Mouse (Mus musculus) mouse embryonic stem cell (cell line): Measurements from ENCODE around the gene Tssk1.

Source experiments
- in situ Hi-C, 2 experiments: fragments of 300-500 bp; cut with MboI; formaldehyde crosslinking; loops; 1 replicate in 1 of 2; 3 replicates in 1 of 2; pipeline ENCODE4 v1.14.3; 2019 to 2020; ENCODE audit warnings: low sequenced_read_pairs in 2 of 2, low pct_unique_long_range_greater_than_20kb in 1 of 2, mixed read lengths in 1 of 2; ENCODE audit not compliant: unreplicated experiment in 1 of 2

The Tssk1 gene

DNA sequence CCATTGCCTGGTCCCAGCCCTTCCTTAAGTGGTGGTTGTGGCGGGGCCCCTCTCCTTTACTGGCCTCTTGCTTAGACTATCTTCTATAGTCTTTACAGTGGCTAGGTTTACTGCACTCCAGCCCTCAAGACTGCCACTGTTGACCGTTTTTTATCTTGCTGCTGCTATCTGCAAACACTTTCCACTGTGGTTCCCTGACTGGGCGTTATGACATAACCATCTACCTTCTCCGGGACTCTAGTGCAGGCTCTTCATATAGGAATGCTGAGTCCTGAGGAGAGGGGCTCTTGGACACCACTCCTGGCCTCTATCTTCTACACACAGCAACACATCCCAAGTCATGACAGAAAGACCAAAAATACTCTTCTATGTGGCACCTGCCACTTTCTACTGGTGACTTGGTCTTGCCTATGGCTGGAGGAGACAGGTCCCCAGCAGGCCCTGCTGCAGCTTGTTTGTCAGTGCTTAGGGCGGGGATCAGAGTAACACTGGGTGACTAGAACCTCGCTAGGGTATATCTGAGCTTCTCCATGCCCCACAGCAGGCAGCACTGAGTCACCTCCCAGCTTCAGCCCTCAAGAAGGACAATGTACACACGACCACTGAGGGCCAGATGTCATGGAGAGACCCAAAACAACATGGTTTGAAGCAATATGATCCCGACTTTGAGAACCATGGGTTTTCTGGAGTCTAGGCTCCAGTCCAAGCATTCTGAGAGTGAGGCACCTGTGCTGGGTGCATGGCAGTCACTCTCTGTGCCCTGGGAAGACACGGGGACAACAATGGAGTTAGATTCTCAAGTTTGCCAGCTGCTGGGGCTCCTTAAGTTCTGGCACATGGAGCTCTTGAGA lies 39.8 kb downstream of the Tssk1 start:
- in situ Hi-C loops = no loop called here

DNA sequence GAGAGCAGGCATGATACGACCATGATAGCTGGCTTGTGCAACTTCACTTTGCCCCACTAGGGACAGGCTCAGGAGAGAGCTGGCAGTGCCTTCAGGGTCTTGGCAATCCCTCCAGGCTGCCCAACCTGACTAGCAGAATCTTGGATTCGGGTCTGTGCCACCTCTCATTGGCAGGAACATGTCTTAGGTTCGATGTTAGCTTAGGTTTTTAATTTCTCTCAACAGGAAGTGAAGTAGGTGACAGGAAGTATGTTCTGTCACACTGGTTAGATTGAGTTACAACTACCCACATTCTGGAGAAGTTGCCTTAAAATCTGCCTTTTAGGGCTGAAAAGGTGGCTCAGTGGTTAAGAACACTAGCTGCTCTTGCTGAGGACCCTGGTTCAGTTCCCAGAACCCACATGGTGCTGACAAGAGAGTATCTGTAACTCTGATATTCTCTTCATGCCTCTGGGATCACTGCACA lies 40.5 kb downstream of the Tssk1 start:
- in situ Hi-C loops = no loop called here

DNA sequence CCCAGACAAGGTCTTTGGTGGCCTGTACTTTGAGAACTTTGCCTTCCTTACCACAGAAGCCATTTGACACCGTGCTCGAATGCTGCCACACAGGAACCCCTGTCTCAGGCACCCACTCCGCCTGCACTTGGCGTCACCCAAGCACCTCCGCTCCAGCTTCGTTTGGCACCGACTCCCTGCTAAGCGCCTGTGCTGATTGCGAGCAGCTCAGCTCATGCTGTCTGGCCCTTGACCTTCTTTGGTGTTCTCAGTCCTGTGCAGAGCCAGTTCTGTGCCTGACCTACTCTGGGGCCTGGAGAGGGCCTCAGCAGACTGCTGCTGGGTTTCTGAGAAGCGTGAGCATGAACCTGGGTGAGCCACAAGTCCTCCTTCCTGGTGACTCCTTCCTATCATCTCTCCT lies 42.8 kb downstream of the Tssk1 start:
- in situ Hi-C loops = no loop called here

DNA sequence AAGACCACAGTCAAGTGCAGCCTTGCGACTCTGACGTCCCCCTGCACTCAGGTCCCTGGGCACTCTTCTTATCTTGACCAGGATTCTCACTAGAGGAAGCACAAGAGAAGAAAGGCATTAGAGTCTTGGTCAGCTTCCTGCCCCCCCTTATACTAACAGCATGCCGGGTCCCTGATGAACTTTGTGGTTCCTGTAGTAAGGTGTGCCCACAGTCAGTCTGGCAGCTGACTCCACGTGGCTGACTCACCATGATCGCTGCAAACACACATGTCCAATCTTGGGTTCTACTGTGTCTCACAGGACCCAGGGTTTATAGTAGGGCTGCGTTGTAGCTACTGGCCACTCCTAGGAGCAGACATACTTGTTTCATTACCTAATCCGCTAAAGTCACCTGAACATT lies 44.2 kb downstream of the Tssk1 start:
- in situ Hi-C loops = no loop called here

DNA sequence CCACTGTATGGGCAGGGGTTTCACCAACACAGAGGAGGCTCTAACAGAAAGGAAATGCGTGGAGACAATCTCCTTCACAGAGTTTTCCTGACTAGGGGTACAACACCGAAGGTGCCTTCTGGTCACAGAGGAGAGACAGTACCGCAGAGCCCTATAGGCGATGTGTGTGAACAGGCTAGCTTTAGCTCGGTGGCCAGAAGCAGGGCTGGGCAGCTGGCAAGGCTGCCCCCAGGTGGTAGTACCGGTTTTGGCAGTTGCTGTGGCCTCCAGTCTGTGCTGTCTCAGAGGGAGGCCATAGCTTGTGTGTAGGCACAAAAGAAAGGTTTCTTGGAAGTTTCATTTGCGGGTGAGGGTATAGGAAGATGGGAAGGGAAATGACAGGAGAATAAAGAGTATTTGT lies 44.8 kb downstream of the Tssk1 start:
- in situ Hi-C loops = no loop called here

DNA sequence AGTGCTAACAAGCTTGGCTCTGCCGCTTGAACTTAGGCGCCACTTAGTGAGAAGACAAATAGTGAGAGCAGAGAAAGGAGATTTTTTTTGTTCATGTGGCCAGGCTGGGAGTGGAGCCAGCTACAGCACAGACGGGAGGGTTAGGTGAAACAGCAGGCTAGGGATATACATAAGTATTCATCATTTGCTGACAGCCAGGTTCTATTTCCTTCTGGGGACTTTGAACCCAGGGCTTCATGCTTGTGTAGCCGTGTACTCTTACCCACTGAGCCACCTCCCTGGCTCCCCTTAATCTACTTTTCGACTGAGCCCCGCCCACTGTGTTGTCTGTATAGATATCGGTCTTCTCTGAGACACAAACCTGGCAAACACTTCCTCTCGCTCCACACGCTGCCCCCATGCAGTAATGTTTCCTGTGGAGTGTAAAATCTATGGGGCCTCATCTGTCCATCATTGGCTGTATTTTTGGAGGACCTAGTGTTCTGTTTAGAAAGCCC lies 45.3 kb downstream of the Tssk1 start:
- in situ Hi-C loops = no loop called here

DNA sequence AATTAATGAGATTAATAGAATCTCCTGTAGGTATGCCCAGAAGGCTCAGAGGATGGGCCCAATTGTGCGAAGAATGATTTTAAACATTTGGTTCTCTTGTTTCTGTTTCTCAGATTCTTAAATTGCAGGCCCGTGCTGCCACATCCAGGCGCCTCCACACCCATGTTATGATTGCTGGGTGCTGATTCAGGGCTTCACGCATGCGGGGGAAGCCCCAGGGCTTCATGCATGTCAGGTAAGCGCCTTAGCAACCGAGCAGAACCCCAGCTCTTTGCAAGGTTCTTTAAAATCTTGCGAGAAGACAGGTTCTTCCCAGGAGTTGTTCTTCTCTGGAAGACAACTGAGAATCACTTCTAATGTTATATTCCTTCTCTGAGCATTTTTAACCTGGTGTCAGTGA lies 49.4 kb downstream of the Tssk1 start:
- in situ Hi-C loops = no loop called here

DNA sequence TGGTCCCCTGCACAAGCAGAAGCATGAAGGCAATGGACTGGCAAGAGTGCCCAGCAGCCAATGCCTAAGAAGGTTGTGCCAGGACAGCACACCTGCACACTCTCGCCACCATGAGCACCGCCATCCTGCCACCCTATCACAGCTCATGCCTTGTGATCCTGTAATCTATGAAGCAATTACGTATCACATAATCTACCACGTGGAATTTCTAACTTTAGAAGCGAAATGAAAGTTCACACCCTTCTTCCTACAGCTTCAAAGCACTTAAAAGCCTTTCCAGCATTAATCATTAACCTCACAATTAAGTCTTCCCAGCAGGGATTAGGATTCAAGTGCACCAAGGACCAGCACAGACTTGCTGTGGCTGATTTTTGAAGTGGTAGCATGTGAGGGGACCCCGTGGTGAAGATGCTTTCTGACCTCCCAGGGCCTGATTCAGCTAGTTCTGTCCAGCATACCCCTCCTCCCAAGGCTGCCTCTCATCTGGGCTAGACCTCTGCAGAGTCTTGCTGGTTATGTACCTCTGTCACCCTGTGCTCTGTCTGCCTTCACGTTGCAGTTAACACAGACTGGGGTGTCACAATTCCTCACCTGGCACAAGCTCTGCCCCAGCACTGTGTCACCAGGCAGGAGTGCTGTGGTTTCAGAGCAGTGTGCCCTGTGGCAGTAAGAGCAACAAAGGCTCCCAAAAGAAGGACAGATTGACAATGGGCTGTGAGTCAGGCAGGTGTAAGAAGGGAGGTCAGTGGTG lies 51.2 kb downstream of the Tssk1 start:
- in situ Hi-C loops = loop anchor here in 1 of 2 experiments (5.0 kb wide), 1 partner anchor 42 kb away; no protein-coding TSS in a partner anchor
